Mouse (Mus musculus): ENCODE results near the gene Pias3. TPM values are rescaled to one million over a fixed set of nuclear protein-coding genes. Genes with fewer than 3 reads are reported as not detected.
"Not testable (repeated sequence)": the region's sequence is repeated elsewhere in the genome, so short reads cannot be mapped to it uniquely, and the experiment has no call there.

Gene Pias3
- polyA plus RNA-seq, 1 experiment from 2014 or later: 53.4 TPM

GRCm38 (mm10) chr3:96673514-96673913, 22.7 kb upstream of the Pias3 start:
- no peak overlapping the region for H3K27ac ChIP-seq (replicated peaks)
- peaks cover 29% of the 10 kb centered on the region for H3K27me3 ChIP-seq (replicated peaks; ENCODE audit: low read depth, poor library complexity, severe bottlenecking)
- H3K4me3 ChIP-seq: no peak overlapping the region
- no peaks in the 10 kb centered on the region for H3K9me3 ChIP-seq
- H3K4me1 ChIP-seq: peaks cover 33% of the 10 kb centered on the region
- no peak for DNase-seq (ENCODE audit: low spot score)
- H3K36me3 ChIP-seq (replicated peaks): no peaks in the 10 kb centered on the region
- 71% methylated on average over 4 of the region's 4 CpGs for WGBS

- Histone ChIP-seq H3K4me3 (peak overlapping the region; percentile 12; the same call in 1 of the 2 replicates), H3K27ac (replicated peaks) (peak overlapping the region; percentile 44; the same call in 1 of the 2 replicates), H3K27me3 (replicated peaks; ENCODE audit: low read depth, poor library complexity, severe bottlenecking) (peaks cover 39% of the 10 kb centered on the region), H3K9me3 (no peaks in the 10 kb centered on the region), H3K4me1 (peaks cover 38% of the 10 kb centered on the region), H3K36me3 (replicated peaks) (no peaks in the 10 kb centered on the region)
- peak; percentile 68 for DNase-seq (ENCODE audit: low spot score)
- WGBS: 33% methylated on average over 8 of the region's 8 CpGs
Measured at GRCm38 (mm10) chr3:96674442-96674841, 21.7 kb upstream of the Pias3 start.

GRCm38 (mm10) chr3:96675171-96675570, 21.0 kb upstream of the Pias3 start:
- peaks cover 32% of the 10 kb centered on the region for H3K4me1 ChIP-seq
- H3K27me3 ChIP-seq (replicated peaks; ENCODE audit: low read depth, poor library complexity, severe bottlenecking): peaks cover 45% of the 10 kb centered on the region
- no peak overlapping the region for H3K4me3 ChIP-seq
- H3K27ac ChIP-seq (replicated peaks): no peak overlapping the region
- no peak for DNase-seq (ENCODE audit: low spot score)
- H3K36me3 ChIP-seq (replicated peaks): no peaks in the 10 kb centered on the region
- no peaks in the 10 kb centered on the region for H3K9me3 ChIP-seq
- WGBS: 88% methylated on average over 3 of the region's 3 CpGs

GRCm38 (mm10) chr3:96675690-96676089, 20.5 kb upstream of the Pias3 start:
- Histone ChIP-seq H3K27ac (replicated peaks) (0 out of 2 replicates have a peak overlapping the region, but pooled peaks have one; percentile 4), H3K27me3 (replicated peaks; ENCODE audit: low read depth, poor library complexity, severe bottlenecking) (peaks cover 45% of the 10 kb centered on the region), H3K9me3 (no peaks in the 10 kb centered on the region), H3K36me3 (replicated peaks) (no peaks in the 10 kb centered on the region), H3K4me3 (no peak overlapping the region), H3K4me1 (peaks cover 26% of the 10 kb centered on the region)
- WGBS: 48% methylated on average over 3 of the region's 3 CpGs
- DNase-seq (ENCODE audit: low spot score): no peak

GRCm38 (mm10) chr3:96678456-96678855, 17.7 kb upstream of the Pias3 start:
- Histone ChIP-seq H3K27me3 (replicated peaks; ENCODE audit: low read depth, poor library complexity, severe bottlenecking) (peaks cover 53% of the 10 kb centered on the region), H3K9me3 (no peaks in the 10 kb centered on the region), H3K27ac (replicated peaks) (no peak overlapping the region), H3K36me3 (replicated peaks) (no peaks in the 10 kb centered on the region), H3K4me1 (peaks cover 23% of the 10 kb centered on the region), H3K4me3 (no peak overlapping the region)
- DNase-seq (ENCODE audit: low spot score): no peak
- WGBS: 68% methylated on average over 7 of the region's 7 CpGs

GRCm38 (mm10) chr3:96679159-96679674, 17.0 kb upstream of the Pias3 start:
- Histone ChIP-seq H3K36me3 (replicated peaks) (no peaks in the 10 kb centered on the region), H3K27ac (replicated peaks) (no peak overlapping the region), H3K4me3 (no peak overlapping the region), H3K27me3 (replicated peaks; ENCODE audit: low read depth, poor library complexity, severe bottlenecking) (peaks cover 61% of the 10 kb centered on the region), H3K4me1 (peaks cover 17% of the 10 kb centered on the region), H3K9me3 (no peaks in the 10 kb centered on the region)
- DNase-seq (ENCODE audit: low spot score): no peak
- WGBS: 25% methylated on average over 5 of the region's 5 CpGs

- H3K27ac ChIP-seq (replicated peaks): no peak overlapping the region
- WGBS: 20% methylated on average over 12 of the region's 12 CpGs
- H3K4me1 ChIP-seq: peaks cover 18% of the 10 kb centered on the region
- no peak for DNase-seq (ENCODE audit: low spot score)
- peaks cover 73% of the 10 kb centered on the region for H3K27me3 ChIP-seq (replicated peaks; ENCODE audit: low read depth, poor library complexity, severe bottlenecking)
- no peak overlapping the region for H3K4me3 ChIP-seq
- no peaks in the 10 kb centered on the region for H3K36me3 ChIP-seq (replicated peaks)
- H3K9me3 ChIP-seq: no peaks in the 10 kb centered on the region
Measured at GRCm38 (mm10) chr3:96680269-96680956, 15.8 kb upstream of the Pias3 start.

GRCm38 (mm10) chr3:96683496-96683895, 12.7 kb upstream of the Pias3 start:
- Histone ChIP-seq H3K4me3 (no peak overlapping the region), H3K36me3 (replicated peaks) (no peaks in the 10 kb centered on the region), H3K9me3 (no peaks in the 10 kb centered on the region), H3K27ac (replicated peaks) (no peak overlapping the region), H3K4me1 (peaks cover 12% of the 10 kb centered on the region), H3K27me3 (replicated peaks; ENCODE audit: low read depth, poor library complexity, severe bottlenecking) (peaks cover 72% of the 10 kb centered on the region)
- 82% methylated on average over 3 of the region's 3 CpGs for WGBS
- DNase-seq (ENCODE audit: low spot score): no peak

GRCm38 (mm10) chr3:96684151-96684821, 11.9 kb upstream of the Pias3 start:
- peaks cover 11% of the 10 kb centered on the region for H3K4me1 ChIP-seq
- peaks cover 72% of the 10 kb centered on the region for H3K27me3 ChIP-seq (replicated peaks; ENCODE audit: low read depth, poor library complexity, severe bottlenecking)
- no peak for DNase-seq (ENCODE audit: low spot score)
- no peaks in the 10 kb centered on the region for H3K36me3 ChIP-seq (replicated peaks)
- peak overlapping the region; percentile 46 for H3K4me3 ChIP-seq
- WGBS: 58% methylated on average over 17 of the region's 17 CpGs
- no peaks in the 10 kb centered on the region for H3K9me3 ChIP-seq
- no peak overlapping the region for H3K27ac ChIP-seq (replicated peaks)

GRCm38 (mm10) chr3:96684822-96685156, 11.4 kb upstream of the Pias3 start:
- H3K36me3 ChIP-seq (replicated peaks): no peaks in the 10 kb centered on the region
- DNase-seq (ENCODE audit: low spot score): peak; percentile 44
- H3K27ac ChIP-seq (replicated peaks): no peak overlapping the region
- no peaks in the 10 kb centered on the region for H3K9me3 ChIP-seq
- 36% methylated on average over 28 of the region's 28 CpGs for WGBS
- peaks cover 72% of the 10 kb centered on the region for H3K27me3 ChIP-seq (replicated peaks; ENCODE audit: low read depth, poor library complexity, severe bottlenecking)
- H3K4me1 ChIP-seq: peaks cover 14% of the 10 kb centered on the region
- H3K4me3 ChIP-seq: peak overlapping the region; percentile 46

GRCm38 (mm10) chr3:96686057-96686456, 10.1 kb upstream of the Pias3 start:
- H3K36me3 ChIP-seq (replicated peaks); DNase-seq (ENCODE audit: low spot score); H3K9me3 ChIP-seq; H3K4me3 ChIP-seq; H3K27ac ChIP-seq (replicated peaks): not testable (repeated sequence)
- H3K4me1 ChIP-seq: peaks cover 19% of the 10 kb centered on the region
- peaks cover 64% of the 10 kb centered on the region for H3K27me3 ChIP-seq (replicated peaks; ENCODE audit: low read depth, poor library complexity, severe bottlenecking)
- 93% methylated on average over 5 of the region's 5 CpGs for WGBS

- no peak overlapping the region for H3K4me3 ChIP-seq
- H3K36me3 ChIP-seq (replicated peaks): no peaks in the 10 kb centered on the region
- DNase-seq (ENCODE audit: low spot score): no peak
- H3K27me3 ChIP-seq (replicated peaks; ENCODE audit: low read depth, poor library complexity, severe bottlenecking): peaks cover 40% of the 10 kb centered on the region
- H3K4me1 ChIP-seq: peaks cover 24% of the 10 kb centered on the region
- WGBS: 83% methylated on average over 11 of the region's 11 CpGs
- no peak overlapping the region for H3K27ac ChIP-seq (replicated peaks)
- H3K9me3 ChIP-seq: no peaks in the 10 kb centered on the region
Measured at GRCm38 (mm10) chr3:96688854-96689253, 7.3 kb upstream of the Pias3 start.

- Histone ChIP-seq H3K4me3 (no peak overlapping the region), H3K27me3 (replicated peaks; ENCODE audit: low read depth, poor library complexity, severe bottlenecking) (peaks cover 26% of the 10 kb centered on the region), H3K36me3 (replicated peaks) (no peaks in the 10 kb centered on the region), H3K4me1 (peaks cover 17% of the 10 kb centered on the region), H3K9me3 (no peaks in the 10 kb centered on the region), H3K27ac (replicated peaks) (no peak overlapping the region)
- no peak for DNase-seq (ENCODE audit: low spot score)
- WGBS: 59% methylated on average over 3 of the region's 3 CpGs
Measured at GRCm38 (mm10) chr3:96690298-96690697, 5.9 kb upstream of the Pias3 start.

Data from embryonic facial prominence, embryonic 10.5 days (tissue).